Mouse (Mus musculus): ENCODE results near the gene Aoc1.

DNA sequence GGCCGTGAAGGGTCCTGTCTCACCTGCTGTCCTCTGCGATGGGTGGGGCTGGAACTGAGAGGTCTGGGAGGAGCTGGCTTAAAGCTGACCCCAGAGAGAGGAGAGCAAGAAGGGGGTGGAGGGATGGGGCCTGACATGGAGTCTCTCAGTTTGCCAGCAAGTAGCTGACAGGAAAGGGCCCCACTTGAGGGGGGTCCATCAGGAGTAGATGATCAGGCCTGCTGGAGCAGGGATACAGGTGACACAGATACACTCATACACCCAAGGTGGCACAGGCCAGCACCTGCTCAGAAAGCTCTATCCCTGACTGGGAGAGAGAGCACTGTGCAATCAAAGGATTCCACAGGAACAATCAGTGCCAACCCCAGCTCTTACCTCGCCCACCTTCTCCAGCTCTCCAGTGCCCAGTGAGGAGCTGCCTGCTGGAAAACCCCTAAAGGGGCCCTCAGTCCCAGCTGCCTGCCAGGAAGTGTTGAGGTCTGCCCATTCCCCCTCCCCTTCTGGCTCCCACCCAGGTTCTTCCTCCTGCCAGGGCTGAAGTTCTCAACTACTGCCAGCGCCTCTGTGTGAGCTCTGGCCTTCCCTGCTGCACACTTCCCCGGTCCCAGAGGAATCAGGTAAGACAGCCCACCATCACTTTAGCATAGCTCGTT, 31.6 kb upstream of the Aoc1 start, which contains the start of gene Tmem176b:
- TF ChIP-seq CTCF (IDR thresholded peaks at IDR 0.05; ENCODE audit: low read depth), result peak; percentile 24; the same call in 1 of the 2 replicates
- TF ChIP-seq EP300 (optimal IDR thresholded peaks at IDR 0.05), result no peak
